Mouse (Mus musculus) embryonic fibroblast, embryonic 13.5 days (primary cell): ENCODE results near the gene Ick.

Experiments
- CTCF ChIP-seq: IDR thresholded peaks from 2 replicates; pipeline ENCODE4 v1.5.1; 2011; ENCODE audit warnings: mild to moderate bottlenecking, control low read depth, low read length, moderate library complexity, borderline replicate concordance; ENCODE audit not compliant: insufficient read depth
- POLR2A ChIP-seq: IDR thresholded peaks from 2 replicates; pipeline ENCODE4 v1.6.1; 2011; ENCODE audit warnings: low read depth, mild to moderate bottlenecking, control low read depth, low read length, moderate library complexity

DNA sequence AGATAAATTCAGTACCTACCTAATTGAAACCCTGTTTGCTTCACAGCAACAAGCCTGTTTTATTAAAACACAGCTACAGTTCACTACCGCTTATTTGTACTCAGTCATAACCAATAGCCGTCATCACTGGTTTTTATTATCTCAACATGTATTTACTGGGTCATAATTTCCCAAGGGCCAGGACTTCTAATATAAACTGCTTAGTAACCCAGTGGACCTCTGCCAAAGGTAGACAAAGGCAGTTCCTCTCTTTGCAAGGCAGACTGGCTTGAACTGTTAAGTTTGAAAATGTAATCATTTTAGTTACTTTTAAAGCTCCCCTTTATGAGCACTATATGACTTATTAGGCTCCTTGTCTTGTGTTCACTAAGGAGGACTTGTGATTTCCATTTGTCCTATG, 2.5 kb downstream of the Ick start:
- TF ChIP-seq CTCF (no peak), POLR2A (no peak)
